Mouse (Mus musculus): ENCODE results near the gene Thoc6. TPM values are rescaled to one million over a fixed set of nuclear protein-coding genes. Genes with fewer than 3 reads are reported as not detected.

The Thoc6 gene
- polyA plus RNA-seq, 1 experiment from 2014 or later, result 45.9 TPM

GRCm38 (mm10) chr17:23660117-23660875 lies 13.4 kb downstream of the Thoc6 start, which contains the start of gene Bicdl2:
TSS of gene Bicdl2 (plus strand) at chr17:23660506.
- Histone ChIP-seq H3K36me3 (ENCODE audit: control insufficient read depth, insufficient read depth, low read length) (no peaks in the 10 kb centered on the region), H3K4me3 (ENCODE audit: low read depth, low read length) (no peak within 1 kb of the TSS), H3K27me3 (replicated peaks; ENCODE audit: control insufficient read depth, insufficient read depth, low read length) (peaks cover 34% of the 10 kb centered on the region), H3K27ac (ENCODE audit: low read depth, low read length) (no peak within 1 kb of the TSS), H3K9me3 (replicated peaks; ENCODE audit: control insufficient read depth, low read length) (no peaks in the 10 kb centered on the region), H3K4me1 (ENCODE audit: control insufficient read depth, insufficient read depth, low read length) (no peaks in the 10 kb centered on the region), H3K9ac (ENCODE audit: low read length) (no peak within 1 kb of the TSS), H3K4me2 (ENCODE audit: low read length) (no peak within 1 kb of the TSS)
- DNase-seq (ENCODE audit: low spot score) (no peak), ATAC-seq (no peak)
- WGBS, result 5% methylated on average over 27 of the region's 27 CpGs

- H3K9ac ChIP-seq (ENCODE audit: low read length), result no peak overlapping the region
- H3K4me2 ChIP-seq (ENCODE audit: low read length), result no peak overlapping the region
- peaks cover 30% of the 10 kb centered on the region for H3K27me3 ChIP-seq (replicated peaks; ENCODE audit: control insufficient read depth, insufficient read depth, low read length)
- H3K9me3 ChIP-seq (replicated peaks; ENCODE audit: control insufficient read depth, low read length), result no peaks in the 10 kb centered on the region
- H3K27ac ChIP-seq (ENCODE audit: low read depth, low read length), result no peak overlapping the region
- no peaks in the 10 kb centered on the region for H3K4me1 ChIP-seq (ENCODE audit: control insufficient read depth, insufficient read depth, low read length)
- DNase-seq (ENCODE audit: low spot score) (no peak), ATAC-seq (no peak)
- H3K4me3 ChIP-seq (ENCODE audit: low read depth, low read length), result no peak overlapping the region
- WGBS, result 94% methylated on average over 3 of the region's 3 CpGs
- no peaks in the 10 kb centered on the region for H3K36me3 ChIP-seq (ENCODE audit: control insufficient read depth, insufficient read depth, low read length)
Observed at GRCm38 (mm10) chr17:23658450-23658849, 15.2 kb downstream of the Thoc6 start.

GRCm38 (mm10) chr17:23654410-23654809 lies 19.3 kb downstream of the Thoc6 start:
- Histone ChIP-seq H3K4me2 (ENCODE audit: low read length) (no peak overlapping the region), H3K4me3 (ENCODE audit: low read depth, low read length) (no peak overlapping the region), H3K9me3 (replicated peaks; ENCODE audit: control insufficient read depth, low read length) (no peaks in the 10 kb centered on the region), H3K27me3 (replicated peaks; ENCODE audit: control insufficient read depth, insufficient read depth, low read length) (0 out of 2 replicates have a peak, but pooled peaks cover 5% of the 10 kb centered on the region), H3K36me3 (ENCODE audit: control insufficient read depth, insufficient read depth, low read length) (no peaks in the 10 kb centered on the region), H3K27ac (ENCODE audit: low read depth, low read length) (no peak overlapping the region), H3K9ac (ENCODE audit: low read length) (no peak overlapping the region), H3K4me1 (ENCODE audit: control insufficient read depth, insufficient read depth, low read length) (no peaks in the 10 kb centered on the region)
- DNase-seq (ENCODE audit: low spot score), result no peak
- no peak for ATAC-seq
- 70% methylated on average over 2 of the region's 2 CpGs for WGBS

GRCm38 (mm10) chr17:23654001-23654400 lies 19.7 kb downstream of the Thoc6 start:
- H3K9me3 ChIP-seq (replicated peaks; ENCODE audit: control insufficient read depth, low read length), result no peaks in the 10 kb centered on the region
- H3K4me3 ChIP-seq (ENCODE audit: low read depth, low read length), result no peak overlapping the region
- H3K4me2 ChIP-seq (ENCODE audit: low read length), result no peak overlapping the region
- no peaks in the 10 kb centered on the region for H3K4me1 ChIP-seq (ENCODE audit: control insufficient read depth, insufficient read depth, low read length)
- no peak overlapping the region for H3K27ac ChIP-seq (ENCODE audit: low read depth, low read length)
- WGBS, result 65% methylated on average over 6 of the region's 6 CpGs
- H3K9ac ChIP-seq (ENCODE audit: low read length), result no peak overlapping the region
- H3K27me3 ChIP-seq (replicated peaks; ENCODE audit: control insufficient read depth, insufficient read depth, low read length), result 0 out of 2 replicates have a peak, but pooled peaks cover 5% of the 10 kb centered on the region
- ATAC-seq (no peak), DNase-seq (ENCODE audit: low spot score) (no peak)
- H3K36me3 ChIP-seq (ENCODE audit: control insufficient read depth, insufficient read depth, low read length), result no peaks in the 10 kb centered on the region

- no peak overlapping the region for H3K4me2 ChIP-seq (ENCODE audit: low read length)
- no peaks in the 10 kb centered on the region for H3K9me3 ChIP-seq (replicated peaks; ENCODE audit: control insufficient read depth, low read length)
- DNase-seq (ENCODE audit: low spot score) (no peak), ATAC-seq (no peak)
- H3K36me3 ChIP-seq (ENCODE audit: control insufficient read depth, insufficient read depth, low read length), result no peaks in the 10 kb centered on the region
- H3K27me3 ChIP-seq (replicated peaks; ENCODE audit: control insufficient read depth, insufficient read depth, low read length), result 0 out of 2 replicates have a peak, but pooled peaks cover 5% of the 10 kb centered on the region
- no peak overlapping the region for H3K9ac ChIP-seq (ENCODE audit: low read length)
- H3K4me3 ChIP-seq (ENCODE audit: low read depth, low read length), result no peak overlapping the region
- no peaks in the 10 kb centered on the region for H3K4me1 ChIP-seq (ENCODE audit: control insufficient read depth, insufficient read depth, low read length)
- WGBS, result 75% methylated on average over 1 of the region's 2 CpGs
- H3K27ac ChIP-seq (ENCODE audit: low read depth, low read length), result no peak overlapping the region
Observed at GRCm38 (mm10) chr17:23653324-23653723, 20.4 kb downstream of the Thoc6 start.

- Histone ChIP-seq H3K9me3 (replicated peaks; ENCODE audit: control insufficient read depth, low read length) (no peaks in the 10 kb centered on the region), H3K4me2 (ENCODE audit: low read length) (no peak overlapping the region), H3K4me1 (ENCODE audit: control insufficient read depth, insufficient read depth, low read length) (no peaks in the 10 kb centered on the region), H3K27me3 (replicated peaks; ENCODE audit: control insufficient read depth, insufficient read depth, low read length) (no peaks in the 10 kb centered on the region), H3K9ac (ENCODE audit: low read length) (no peak overlapping the region), H3K4me3 (ENCODE audit: low read depth, low read length) (no peak overlapping the region), H3K36me3 (ENCODE audit: control insufficient read depth, insufficient read depth, low read length) (no peaks in the 10 kb centered on the region), H3K27ac (ENCODE audit: low read depth, low read length) (no peak overlapping the region)
- no peak for DNase-seq (ENCODE audit: low spot score)
- ATAC-seq, result no peak
- 81% methylated on average over 6 of the region's 6 CpGs for WGBS
Observed at GRCm38 (mm10) chr17:23651363-23651762, 22.3 kb downstream of the Thoc6 start.

GRCm38 (mm10) chr17:23645894-23646293 lies 27.8 kb downstream of the Thoc6 start:
- Histone ChIP-seq H3K27ac (ENCODE audit: low read depth, low read length) (no peak overlapping the region), H3K4me3 (ENCODE audit: low read depth, low read length) (no peak overlapping the region), H3K9me3 (replicated peaks; ENCODE audit: control insufficient read depth, low read length) (no peaks in the 10 kb centered on the region), H3K27me3 (replicated peaks; ENCODE audit: control insufficient read depth, insufficient read depth, low read length) (peaks cover 16% of the 10 kb centered on the region), H3K4me1 (ENCODE audit: control insufficient read depth, insufficient read depth, low read length) (peaks cover 6% of the 10 kb centered on the region; the same call in 1 of the 2 replicates), H3K9ac (ENCODE audit: low read length) (no peak overlapping the region), H3K36me3 (ENCODE audit: control insufficient read depth, insufficient read depth, low read length) (no peaks in the 10 kb centered on the region), H3K4me2 (ENCODE audit: low read length) (no peak overlapping the region)
- 32% methylated on average over 10 of the region's 10 CpGs for WGBS
- ATAC-seq, result no peak
- DNase-seq (ENCODE audit: low spot score), result no peak

GRCm38 (mm10) chr17:23644613-23645495 lies 28.8 kb downstream of the Thoc6 start, which contains the start of gene Mmp25:
TSS of gene Mmp25 (minus strand) at chr17:23645277.
- peak within 1 kb of the TSS; percentile 58 for H3K4me2 ChIP-seq (ENCODE audit: low read length)
- H3K9me3 ChIP-seq (replicated peaks; ENCODE audit: control insufficient read depth, low read length), result no peaks in the 10 kb centered on the region
- 1% methylated on average over 58 of the region's 58 CpGs for WGBS
- H3K27me3 ChIP-seq (replicated peaks; ENCODE audit: control insufficient read depth, insufficient read depth, low read length), result peaks cover 16% of the 10 kb centered on the region
- H3K9ac ChIP-seq (ENCODE audit: low read length), result peak within 1 kb of the TSS; percentile 48
- H3K27ac ChIP-seq (ENCODE audit: low read depth, low read length), result no peak within 1 kb of the TSS
- ATAC-seq, result 0 out of 2 replicates have a peak, but pooled peaks have one; percentile 15
- peaks cover 6% of the 10 kb centered on the region; the same call in 1 of the 2 replicates for H3K4me1 ChIP-seq (ENCODE audit: control insufficient read depth, insufficient read depth, low read length)
- H3K36me3 ChIP-seq (ENCODE audit: control insufficient read depth, insufficient read depth, low read length), result no peaks in the 10 kb centered on the region
- peak; percentile 13 for DNase-seq (ENCODE audit: low spot score)
- peak within 1 kb of the TSS; percentile 30 for H3K4me3 ChIP-seq (ENCODE audit: low read depth, low read length)

Data from forebrain, embryonic 14.5 days (tissue).